Mouse (Mus musculus) intestine, embryonic 16.5 days (tissue): ENCODE data around the gene Sept4. TPM values are rescaled to one million over a fixed set of nuclear protein-coding genes. Genes with fewer than 3 reads are reported as not detected.

Experiments
- ATAC-seq: fragments of 200-750 bp; cut with Nextera tagmentation; 2 replicates; pipeline ENCODE4 v1.8.0; 2017; ENCODE audit warnings: moderate TSS enrichment, moderate library complexity
- H3K27ac ChIP-seq: fragments of 300-500 bp; sonication (generic); 2 replicates; pipeline ENCODE4 v1.5.1; 2014; ENCODE audit warnings: mild to moderate bottlenecking, low read length
- H3K27me3 ChIP-seq: fragments of 300-500 bp; sonication (generic); replicated peaks from 2 replicates; pipeline ENCODE4 v1.6.1; 2014; ENCODE audit warnings: low read length, control low read depth, mixed read lengths; ENCODE audit not compliant: control insufficient read depth, insufficient read depth
- H3K36me3 ChIP-seq: fragments of 300-500 bp; sonication (generic); 2 replicates; pipeline ENCODE4 v1.6.1; 2014; ENCODE audit warnings: low read length, control low read depth; ENCODE audit not compliant: control insufficient read depth, insufficient read depth
- H3K4me1 ChIP-seq: fragments of 300-500 bp; sonication (generic); 2 replicates; pipeline ENCODE4 v1.6.1; 2014; ENCODE audit warnings: low read length, control low read depth, mixed read lengths; ENCODE audit not compliant: control insufficient read depth, insufficient read depth
- H3K4me2 ChIP-seq: fragments of 300-500 bp; sonication (generic); 2 replicates; pipeline ENCODE4 v1.6.1; 2014; ENCODE audit warnings: low read depth, low read length, control low read depth
- H3K4me3 ChIP-seq: fragments of 300-500 bp; sonication (generic); 2 replicates; pipeline ENCODE4 v1.5.1; 2014; ENCODE audit warnings: mild to moderate bottlenecking, low read length
- H3K9ac ChIP-seq: fragments of 300-500 bp; sonication (generic); 2 replicates; pipeline ENCODE4 v1.6.1; 2014; ENCODE audit warnings: low read depth, low read length
- H3K9me3 ChIP-seq: fragments of 300-500 bp; sonication (generic); 2 replicates; pipeline ENCODE4 v1.6.1; 2016; ENCODE audit warnings: low read length, control low read depth; ENCODE audit not compliant: control insufficient read depth
- WGBS: fragments of 180-500 bp; shearing (Covaris S2); extraction: QIAGEN DNeasy Blood & Tissue Kit; methylation state at CpG from one replicate; pipeline ENCODE4 v1.1.7; 2014; 5-methylcytosine and 5-hydroxymethylcytosine counted together
- polyA plus RNA-seq: library from polyadenylated mRNA; unstranded; fragments of >200 nt; fragmentation: Nextera tagmentation; extraction: Ambion mirVana; gene quantifications from 2 replicates; pipeline ENCODE4 v1.2.1, GENCODE M21; 2015

The Sept4 gene
- polyA plus RNA-seq, 1 experiment from 2014 or later, result 31.4 TPM

DNA sequence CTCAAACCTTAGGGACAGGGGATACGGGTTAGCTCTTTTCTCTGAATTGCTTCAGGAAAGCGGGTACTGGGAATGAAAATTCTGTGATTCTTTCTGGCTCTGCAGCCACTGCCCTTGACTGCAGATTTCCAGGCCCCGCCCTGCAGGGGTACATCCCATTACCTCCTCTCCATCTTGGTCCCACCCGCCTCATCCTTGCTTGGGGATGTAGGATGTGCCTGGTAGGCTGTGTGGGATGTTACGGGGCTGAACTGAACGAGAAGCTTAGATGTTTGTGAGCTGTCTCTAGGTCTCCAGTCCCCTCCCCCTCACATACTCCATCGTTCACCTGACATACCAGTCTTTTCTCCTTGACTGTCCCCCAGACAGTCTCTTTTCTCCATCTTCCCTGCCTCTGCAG is 27.3 kb downstream of the Sept4 start:
- Histone ChIP-seq H3K27me3 (no peaks in the 10 kb centered on the region), H3K4me1 (peaks cover 51% of the 10 kb centered on the region), H3K4me3 (peak overlapping the region; percentile 74), H3K4me2 (peak overlapping the region; percentile 99), H3K9ac (peak overlapping the region; percentile 88), H3K9me3 (no peaks in the 10 kb centered on the region), H3K36me3 (peaks cover 18% of the 10 kb centered on the region), H3K27ac (peak overlapping the region; percentile 79)
- 11% methylated on average over 7 of the region's 7 CpGs for WGBS
- ATAC-seq, result no peak

DNA sequence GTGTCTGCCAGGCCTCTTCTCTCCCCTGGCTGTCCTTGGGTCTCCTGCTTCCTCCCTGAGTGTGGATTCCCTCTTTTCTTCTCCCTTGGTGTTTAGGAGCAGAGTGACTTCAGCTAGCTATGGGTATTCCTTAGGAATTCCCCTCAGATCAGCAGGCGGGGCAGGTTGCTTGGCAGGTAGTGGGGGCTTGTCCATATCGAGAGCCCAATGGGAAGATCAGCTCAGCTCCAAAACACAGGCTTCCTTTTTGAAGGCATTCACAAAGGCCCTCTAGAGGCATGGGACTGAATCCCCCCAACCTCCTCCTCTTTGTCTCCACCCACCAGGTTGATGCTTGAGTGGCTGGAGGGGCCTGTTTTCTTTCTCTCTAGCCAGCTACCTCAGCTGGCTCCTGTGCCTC is 27.8 kb downstream of the Sept4 start:
- peak overlapping the region; percentile 99 for H3K4me2 ChIP-seq
- peaks cover 51% of the 10 kb centered on the region for H3K4me1 ChIP-seq
- ATAC-seq, result no peak
- H3K4me3 ChIP-seq, result peak overlapping the region; percentile 74; the same call in 1 of the 2 replicates
- H3K9ac ChIP-seq, result peak overlapping the region; percentile 88
- no peak overlapping the region for H3K27ac ChIP-seq
- no peaks in the 10 kb centered on the region for H3K27me3 ChIP-seq
- H3K36me3 ChIP-seq, result peaks cover 21% of the 10 kb centered on the region
- H3K9me3 ChIP-seq, result no peaks in the 10 kb centered on the region
- WGBS, result 36% methylated on average over 2 of the region's 2 CpGs

DNA sequence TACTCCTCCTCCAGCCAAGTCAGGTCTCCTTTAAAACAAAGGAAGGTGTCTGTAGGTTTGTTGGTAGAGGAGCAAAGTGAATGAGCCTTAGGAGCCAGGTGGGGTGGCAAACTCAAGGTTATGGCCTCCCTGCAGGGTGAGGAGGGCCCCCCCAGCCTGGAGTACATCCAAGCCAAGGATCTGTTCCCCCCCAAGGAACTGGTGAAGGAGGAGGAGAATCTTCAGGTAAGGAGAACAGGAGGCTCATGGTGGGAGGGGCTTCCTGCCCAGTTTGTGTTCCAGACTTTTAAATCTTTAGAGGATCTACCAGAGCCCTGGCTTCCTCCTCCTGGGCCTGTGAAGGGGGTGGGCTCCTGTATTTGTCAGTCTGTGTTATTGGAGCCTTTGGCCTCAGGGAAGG is 28.4 kb downstream of the Sept4 start:
- Histone ChIP-seq H3K4me1 (peaks cover 51% of the 10 kb centered on the region), H3K27ac (no peak overlapping the region), H3K9ac (no peak overlapping the region), H3K9me3 (no peaks in the 10 kb centered on the region), H3K4me2 (no peak overlapping the region), H3K4me3 (no peak overlapping the region), H3K27me3 (no peaks in the 10 kb centered on the region), H3K36me3 (peaks cover 25% of the 10 kb centered on the region)
- ATAC-seq, result no peak

DNA sequence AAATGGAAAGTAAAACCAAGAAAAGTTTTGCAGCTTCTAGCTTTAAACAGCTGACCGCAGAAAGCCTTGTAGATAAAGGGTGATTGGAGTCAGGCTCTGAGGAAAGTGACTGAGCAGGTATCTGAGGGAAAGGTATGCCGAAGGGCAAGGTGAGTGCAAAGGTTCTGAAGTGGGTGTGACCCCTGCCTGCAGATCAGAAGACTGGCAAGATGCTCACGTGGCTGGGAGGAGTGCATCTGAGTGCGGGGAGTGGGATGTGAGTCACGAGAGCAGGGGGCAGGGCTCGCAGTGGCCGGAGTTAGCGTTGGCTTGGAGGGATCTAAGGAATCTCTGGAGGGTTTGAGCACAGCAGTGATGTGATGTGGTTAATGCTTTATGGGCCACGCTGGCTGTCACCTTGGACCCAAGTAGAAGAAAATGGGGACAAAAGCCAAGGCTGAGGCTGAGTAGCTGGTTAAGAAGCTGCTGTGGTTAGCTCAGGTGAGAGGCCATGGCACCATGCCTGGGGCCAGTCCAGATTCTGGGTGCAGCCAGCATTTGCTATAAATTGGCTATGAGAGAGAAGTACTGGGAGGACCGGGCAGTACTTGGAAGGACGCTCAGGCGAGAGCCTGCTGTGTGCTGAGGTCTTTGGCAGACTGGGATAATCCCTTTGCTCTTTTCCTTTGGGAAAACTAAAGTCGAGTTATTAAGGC is 30.8 kb downstream of the Sept4 start:
- H3K9ac ChIP-seq, result no peak overlapping the region
- no peak overlapping the region for H3K4me2 ChIP-seq
- peaks cover 33% of the 10 kb centered on the region for H3K4me1 ChIP-seq
- no peaks in the 10 kb centered on the region for H3K27me3 ChIP-seq
- H3K4me3 ChIP-seq, result no peak overlapping the region
- 79% methylated on average over 13 of the region's 13 CpGs for WGBS
- H3K36me3 ChIP-seq, result peaks cover 39% of the 10 kb centered on the region
- 0 out of 2 replicates have a peak overlapping the region, but pooled peaks have one; percentile 34 for H3K27ac ChIP-seq
- no peaks in the 10 kb centered on the region for H3K9me3 ChIP-seq
- peak; percentile 30 for ATAC-seq

DNA sequence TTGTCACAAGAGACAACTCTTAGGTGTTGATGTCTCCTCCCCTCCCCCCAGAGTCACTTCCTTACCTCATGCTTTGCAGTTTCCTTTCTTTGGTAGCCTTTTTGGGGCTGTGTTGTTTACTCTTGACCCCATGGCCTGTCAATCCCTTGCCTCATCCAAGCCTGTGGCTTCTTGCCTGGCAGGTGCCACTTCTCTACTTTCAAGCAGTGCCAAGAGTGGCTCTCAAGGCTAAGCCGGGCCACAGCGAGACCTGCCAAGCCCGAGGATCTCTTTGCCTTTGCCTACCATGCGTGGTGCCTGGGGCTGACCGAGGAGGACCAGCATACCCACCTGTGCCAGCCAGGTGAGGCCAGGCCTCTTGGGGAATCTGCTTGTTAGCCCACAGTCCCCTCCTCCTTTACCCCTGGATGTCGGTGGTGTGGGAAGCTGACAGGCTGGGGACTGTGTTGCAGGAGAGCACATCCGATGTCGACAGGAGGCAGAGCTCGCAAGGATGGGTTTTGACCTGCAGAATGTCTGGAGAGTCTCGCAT is 31.7 kb downstream of the Sept4 start:
- Histone ChIP-seq H3K9me3 (no peaks in the 10 kb centered on the region), H3K27me3 (no peaks in the 10 kb centered on the region), H3K27ac (no peak overlapping the region), H3K4me3 (no peak overlapping the region), H3K4me1 (peaks cover 26% of the 10 kb centered on the region), H3K4me2 (no peak overlapping the region), H3K9ac (no peak overlapping the region), H3K36me3 (peaks cover 43% of the 10 kb centered on the region)
- no peak for ATAC-seq
- WGBS, result 92% methylated on average over 10 of the region's 10 CpGs

DNA sequence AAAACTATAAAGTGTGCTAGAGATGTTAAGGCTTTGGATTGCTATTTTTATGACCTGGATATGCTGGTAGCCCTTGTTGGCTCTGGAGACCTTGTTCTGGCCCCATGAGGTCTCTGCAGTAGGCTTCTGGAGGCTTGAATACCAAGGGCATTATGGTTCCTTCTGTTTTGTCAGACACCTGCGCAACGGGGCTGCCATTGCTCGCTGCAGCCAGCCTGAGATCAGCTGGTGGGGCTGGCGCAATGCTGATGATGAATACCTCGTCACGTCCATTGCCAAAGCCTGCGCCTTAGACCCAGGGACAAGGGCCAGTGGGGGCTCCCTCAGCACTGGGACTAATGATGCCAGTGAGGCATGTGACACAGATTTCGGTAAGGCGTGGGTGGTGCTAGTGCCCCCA is 33.5 kb downstream of the Sept4 start:
- no peak overlapping the region for H3K9ac ChIP-seq
- peaks cover 13% of the 10 kb centered on the region; the same call in 1 of the 2 replicates for H3K4me1 ChIP-seq
- H3K27me3 ChIP-seq, result no peaks in the 10 kb centered on the region
- H3K36me3 ChIP-seq, result peaks cover 44% of the 10 kb centered on the region
- no peak overlapping the region for H3K4me2 ChIP-seq
- ATAC-seq, result no peak
- 93% methylated on average over 9 of the region's 9 CpGs for WGBS
- H3K4me3 ChIP-seq, result no peak overlapping the region
- no peak overlapping the region for H3K27ac ChIP-seq
- H3K9me3 ChIP-seq, result no peaks in the 10 kb centered on the region

DNA sequence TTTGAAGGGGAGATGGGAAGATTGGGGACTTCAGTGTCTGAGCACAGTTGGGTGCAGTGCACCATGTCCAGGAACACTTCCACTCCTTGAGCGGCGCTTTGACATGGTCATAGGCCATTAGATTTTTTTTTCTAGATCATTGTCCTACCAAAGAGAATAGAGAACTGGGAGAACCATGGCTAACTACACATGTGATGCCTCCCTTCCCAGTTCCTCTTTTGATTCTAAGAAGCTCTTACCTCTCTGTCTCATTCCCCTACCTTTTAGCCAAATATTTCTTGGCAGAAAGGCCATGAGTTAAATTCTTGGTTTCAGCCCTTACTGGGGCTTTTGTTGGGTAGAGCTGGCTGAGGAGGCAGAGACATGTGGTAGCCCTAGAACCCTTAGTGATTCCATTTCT is 34.9 kb downstream of the Sept4 start:
- Histone ChIP-seq H3K27ac (no peak overlapping the region), H3K27me3 (no peaks in the 10 kb centered on the region), H3K4me1 (peaks cover 7% of the 10 kb centered on the region; the same call in 1 of the 2 replicates), H3K4me3 (no peak overlapping the region), H3K9me3 (no peaks in the 10 kb centered on the region), H3K9ac (no peak overlapping the region), H3K36me3 (peaks cover 33% of the 10 kb centered on the region), H3K4me2 (no peak overlapping the region)
- 96% methylated on average over 2 of the region's 2 CpGs for WGBS
- ATAC-seq, result no peak

DNA sequence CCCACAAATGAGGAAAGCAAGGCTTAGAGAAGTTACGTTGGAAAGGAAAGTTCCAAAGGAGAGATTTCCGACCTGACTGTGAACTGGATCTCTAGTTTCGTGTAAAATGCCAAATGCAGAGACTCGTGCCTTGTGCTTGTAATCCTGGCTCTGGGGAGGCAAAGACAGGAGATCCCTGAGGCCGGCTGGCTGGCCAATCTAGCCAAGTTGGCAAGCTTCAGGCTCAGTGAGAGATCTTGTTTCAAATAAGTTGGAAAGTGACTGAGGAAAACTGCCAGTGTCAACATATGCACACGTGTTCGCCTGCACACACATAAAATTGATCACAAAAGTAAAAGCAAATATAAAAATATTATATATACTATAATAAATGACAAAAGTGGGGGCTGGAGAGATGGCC is 40.6 kb downstream of the Sept4 start:
- H3K27ac ChIP-seq, result no peak overlapping the region
- no peak overlapping the region for H3K4me3 ChIP-seq
- no peak for ATAC-seq
- no peak overlapping the region for H3K9ac ChIP-seq
- no peaks in the 10 kb centered on the region for H3K27me3 ChIP-seq
- no peak overlapping the region for H3K4me2 ChIP-seq
- WGBS, result 92% methylated on average over 7 of the region's 7 CpGs
- peaks cover 42% of the 10 kb centered on the region for H3K36me3 ChIP-seq
- no peaks in the 10 kb centered on the region for H3K4me1 ChIP-seq
- H3K9me3 ChIP-seq, result no peaks in the 10 kb centered on the region

DNA sequence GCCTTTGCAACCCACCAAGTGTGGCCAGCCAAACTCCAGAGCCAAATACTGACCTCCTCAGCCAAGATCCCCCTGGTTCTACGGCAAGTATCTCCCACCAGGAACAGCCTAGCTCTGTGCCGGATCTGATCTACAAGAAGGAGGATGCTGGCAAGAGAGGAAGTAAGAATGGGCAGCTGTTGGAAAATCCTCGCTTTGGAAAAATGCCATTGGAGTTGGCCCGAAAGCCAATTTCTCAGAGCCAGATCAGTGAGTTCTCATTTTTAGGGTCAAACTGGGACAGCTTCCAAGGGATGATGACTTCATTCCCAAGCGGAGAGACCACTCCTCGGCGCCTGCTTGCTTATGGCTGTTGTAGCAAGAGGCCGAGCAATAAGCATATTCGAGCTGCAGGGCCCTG is 42.8 kb downstream of the Sept4 start:
- 89% methylated on average over 9 of the region's 9 CpGs for WGBS
- H3K36me3 ChIP-seq, result peaks cover 50% of the 10 kb centered on the region

More for the DNA sequence above, 42.8 kb downstream of the Sept4 start:
- Histone ChIP-seq H3K4me2 (no peak overlapping the region), H3K9ac (no peak overlapping the region), H3K4me3 (no peak overlapping the region), H3K4me1 (no peaks in the 10 kb centered on the region), H3K27ac (no peak overlapping the region), H3K9me3 (0 out of 2 replicates have a peak, but pooled peaks cover under 1% of the 10 kb centered on the region), H3K27me3 (no peaks in the 10 kb centered on the region)
- no peak for ATAC-seq
